Mouse (Mus musculus) myocyte (in vitro differentiated cells): ENCODE results near the gene Rnf214. TPM values are rescaled to one million over a fixed set of nuclear protein-coding genes. Genes with fewer than 3 reads are reported as not detected.

Source experiments
- H3K27me3 ChIP-seq: one replicate; pipeline ENCODE4 v1.6.1; 2011; ENCODE audit not compliant: control insufficient read depth, insufficient read depth, insufficient read length
- H3K36me3 ChIP-seq: one replicate; pipeline ENCODE4 v1.6.1; 2011; ENCODE audit not compliant: control insufficient read depth, insufficient read depth
- H3K4me2 ChIP-seq: one replicate; pipeline ENCODE4 v1.6.1; 2011; ENCODE audit warnings: low read depth, control low read depth
- H3K4me3 ChIP-seq: one replicate; pipeline ENCODE4 v1.5.1; 2011; ENCODE audit warnings: mild to moderate bottlenecking, control low read depth, moderate library complexity
- H3K79me2 ChIP-seq: one replicate; pipeline ENCODE4 v1.6.1; 2011; ENCODE audit not compliant: control insufficient read depth, insufficient read depth
- H3ac ChIP-seq: one replicate; pipeline ENCODE4 v1.6.1; 2011; ENCODE audit not compliant: control insufficient read depth, insufficient read length
- CEBPB ChIP-seq: IDR thresholded peaks from 2 replicates; pipeline ENCODE4 v1.6.1; 2011; ENCODE audit warnings: mild to moderate bottlenecking, moderate library complexity; ENCODE audit not compliant: poor library complexity, insufficient read depth, severe bottlenecking
- E2F4 ChIP-seq: IDR thresholded peaks from one replicate; pipeline ENCODE4 v1.6.1; 2011; ENCODE audit warnings: mild to moderate bottlenecking, control low read depth, moderate library complexity; ENCODE audit not compliant: insufficient read depth
- MAX ChIP-seq: IDR thresholded peaks from one replicate; pipeline ENCODE4 v1.6.1; 2011; ENCODE audit warnings: low read depth, mild to moderate bottlenecking, control low read depth
- MYOD1 ChIP-seq, 3 experiments: IDR thresholded peaks; one replicate each; pipeline ENCODE4 v1.6.1; 2011; ENCODE audit warnings: control low read depth in 2 of 3, low read depth in 2 of 3, mild to moderate bottlenecking in 2 of 3, moderate library complexity in 1 of 3; ENCODE audit not compliant: insufficient read length in 2 of 3, control insufficient read depth in 1 of 3
- MYOG ChIP-seq, 3 experiments: IDR thresholded peaks; one replicate each; pipeline ENCODE4 v1.6.1; 2011; ENCODE audit warnings: control low read depth in 2 of 3, low read depth in 2 of 3, mild to moderate bottlenecking in 2 of 3; ENCODE audit not compliant: insufficient read length in 2 of 3, control insufficient read depth in 1 of 3, insufficient read depth in 1 of 3
- POLR2A ChIP-seq: IDR thresholded peaks from one replicate; pipeline ENCODE4 v1.6.1; 2011; ENCODE audit warnings: low read depth, mild to moderate bottlenecking, control low read depth, moderate library complexity; ENCODE audit not compliant: insufficient read length
- POLR2AphosphoS2 ChIP-seq: IDR thresholded peaks from one replicate; pipeline ENCODE4 v1.6.1; 2011; ENCODE audit warnings: low read depth, control low read depth; ENCODE audit not compliant: insufficient read length
- REST ChIP-seq: IDR thresholded peaks from one replicate; pipeline ENCODE4 v1.6.1; 2011; ENCODE audit warnings: mild to moderate bottlenecking, control low read depth, moderate library complexity; ENCODE audit not compliant: insufficient read depth, insufficient read length
- SRF ChIP-seq: IDR thresholded peaks from one replicate; pipeline ENCODE4 v1.6.1; 2011; ENCODE audit warnings: low read depth; ENCODE audit not compliant: control insufficient read depth, insufficient read length
- TCF12 ChIP-seq: IDR thresholded peaks from one replicate; pipeline ENCODE4 v1.6.1; 2011; ENCODE audit warnings: mild to moderate bottlenecking, control low read depth; ENCODE audit not compliant: poor library complexity, insufficient read depth, severe bottlenecking
- TCF3 ChIP-seq: IDR thresholded peaks from one replicate; pipeline ENCODE4 v1.6.1; 2011; ENCODE audit warnings: low read depth, control low read depth; ENCODE audit not compliant: insufficient read length
- USF1 ChIP-seq: IDR thresholded peaks from one replicate; pipeline ENCODE4 v1.6.1; 2011; ENCODE audit warnings: low read depth, mild to moderate bottlenecking, control low read depth, moderate library complexity
- polyA plus RNA-seq: library from polyadenylated mRNA; unstranded; fragments of >200 nt; fragmentation: generic; extraction: Trizol; gene quantifications from one replicate; pipeline ENCODE4 v1.2.1, GENCODE M21; 2012; ENCODE audit warnings: missing spikeins

The Rnf214 gene
- polyA plus RNA-seq, 1 experiment: 14.6 TPM

DNA sequence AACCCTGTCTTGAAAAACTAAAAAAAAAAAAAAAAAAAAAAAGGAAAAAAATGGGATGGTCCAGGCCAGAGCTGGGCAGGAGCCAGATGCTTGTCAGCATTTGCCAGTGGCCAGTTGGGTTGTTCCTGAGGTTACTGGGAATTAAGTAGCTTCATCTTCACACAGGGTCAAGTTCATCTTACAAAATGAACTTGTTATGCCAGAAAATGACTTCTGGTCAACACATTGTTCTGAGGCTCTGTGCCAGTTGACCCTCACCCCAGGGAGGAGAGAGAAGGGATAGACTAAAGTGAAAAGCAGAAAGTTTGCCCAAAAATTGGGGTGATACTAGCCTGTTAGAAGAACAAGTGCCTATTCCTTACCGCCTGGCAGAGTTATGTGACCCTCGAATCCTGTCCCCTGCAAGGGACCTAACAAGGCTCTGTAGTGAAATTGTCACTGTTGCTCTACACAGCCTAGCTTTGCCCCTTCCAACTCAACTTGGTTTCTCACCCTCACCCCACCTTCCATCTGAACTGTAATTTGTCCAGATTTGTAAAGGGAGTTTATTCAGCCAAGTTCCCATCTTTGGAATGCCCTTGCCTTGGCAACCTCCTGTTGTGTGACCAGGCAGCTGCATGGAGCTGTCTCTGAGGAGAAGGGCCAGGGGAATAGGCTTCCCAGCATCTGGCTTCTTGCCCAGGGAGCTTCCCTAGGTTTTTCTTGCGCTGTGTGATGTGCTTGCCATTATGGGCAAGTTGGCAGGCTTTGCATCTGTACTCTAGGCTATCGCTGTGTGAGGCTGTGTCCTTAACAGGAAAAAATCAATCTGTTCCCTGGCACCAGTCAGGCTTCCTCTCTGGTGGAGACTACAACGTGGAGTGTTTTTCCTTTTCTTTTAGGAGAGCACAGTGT is 10.6 kb upstream of the Rnf214 start:
- Histone ChIP-seq H3ac (no peak overlapping the region), H3K4me2 (no peak overlapping the region), H3K36me3 (peaks cover 14% of the 10 kb centered on the region), H3K79me2 (no peaks in the 10 kb centered on the region), H3K4me3 (no peak overlapping the region), H3K27me3 (no peaks in the 10 kb centered on the region)
- no peak for TF ChIP-seq USF1
- TF ChIP-seq POLR2AphosphoS2: no peak
- no peak for TF ChIP-seq TCF3
- TF ChIP-seq E2F4: no peak
- TF ChIP-seq MAX: no peak
- TF ChIP-seq REST: no peak
- TF ChIP-seq TCF12: no peak
- no peak for TF ChIP-seq POLR2A
- no peak for TF ChIP-seq SRF
- no peak for TF ChIP-seq MYOG (IDR thresholded peaks at IDR 0.05; ENCODE audit: control insufficient read depth in 1 of 3, insufficient read depth in 1 of 3, insufficient read length in 2 of 3, low read depth in 2 of 3)
- TF ChIP-seq CEBPB: no peak
- no peak for TF ChIP-seq MYOD1 (IDR thresholded peaks at IDR 0.05; ENCODE audit: control insufficient read depth in 1 of 3, insufficient read length in 2 of 3, low read depth in 2 of 3)

DNA sequence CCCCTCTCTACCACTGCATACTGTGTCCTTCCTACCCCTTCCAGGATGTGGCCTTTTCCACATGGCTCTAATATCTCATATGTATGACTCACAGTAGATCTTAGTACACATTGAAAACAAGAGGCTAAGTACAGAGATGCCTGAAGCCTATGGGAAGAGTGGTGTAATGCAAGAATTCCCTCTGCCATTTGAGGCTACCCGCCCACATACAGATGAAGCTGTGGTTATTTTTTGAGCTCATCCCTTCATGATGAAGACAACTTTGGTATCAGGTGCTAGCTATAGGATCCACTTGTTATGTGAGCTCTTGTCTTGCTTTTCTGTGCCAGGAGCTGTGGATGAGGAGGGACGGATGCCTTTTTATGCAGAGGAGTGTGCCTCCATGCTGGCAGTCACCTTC is 8.9 kb upstream of the Rnf214 start:
- H3K36me3 ChIP-seq: peaks cover 27% of the 10 kb centered on the region
- TF ChIP-seq TCF12: no peak
- no peak for TF ChIP-seq USF1
- H3K4me2 ChIP-seq: no peak overlapping the region
- H3K4me3 ChIP-seq: no peak overlapping the region
- no peaks in the 10 kb centered on the region for H3K79me2 ChIP-seq
- no peaks in the 10 kb centered on the region for H3K27me3 ChIP-seq
- no peak overlapping the region for H3ac ChIP-seq

DNA sequence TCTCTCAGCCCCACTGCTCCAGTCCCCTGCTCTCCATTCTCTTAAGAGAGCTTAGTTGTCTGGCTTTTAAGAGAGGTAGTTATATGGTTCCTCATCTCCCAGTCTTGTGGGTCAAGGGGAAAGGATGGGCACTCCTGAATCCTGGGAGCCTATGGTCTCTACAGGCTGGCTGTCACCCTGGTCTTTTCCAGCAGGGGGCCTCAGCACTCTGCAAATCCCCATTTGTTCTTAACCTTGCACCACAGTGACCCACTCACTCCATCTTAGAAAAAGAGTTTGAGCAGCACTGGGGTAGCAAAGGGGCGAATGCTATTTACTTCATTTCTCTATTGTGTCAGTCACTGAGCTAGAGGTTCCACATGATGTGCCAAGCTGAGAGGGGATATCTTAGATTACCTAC is 5.0 kb upstream of the Rnf214 start:
- peaks cover 19% of the 10 kb centered on the region for H3K36me3 ChIP-seq
- no peak overlapping the region for H3K4me2 ChIP-seq
- peaks cover 19% of the 10 kb centered on the region for H3K79me2 ChIP-seq
- no peak overlapping the region for H3K4me3 ChIP-seq
- H3ac ChIP-seq: no peak overlapping the region
- H3K27me3 ChIP-seq: no peaks in the 10 kb centered on the region
- TF ChIP-seq POLR2AphosphoS2: no peak
- TF ChIP-seq MYOG (IDR thresholded peaks at IDR 0.05; ENCODE audit: control insufficient read depth in 1 of 3, insufficient read depth in 1 of 3, insufficient read length in 2 of 3, low read depth in 2 of 3): no peak
- no peak for TF ChIP-seq REST
- no peak for TF ChIP-seq SRF
- no peak for TF ChIP-seq TCF3
- no peak for TF ChIP-seq POLR2A
- TF ChIP-seq TCF12: no peak
- TF ChIP-seq MYOD1 (IDR thresholded peaks at IDR 0.05; ENCODE audit: control insufficient read depth in 1 of 3, insufficient read length in 2 of 3, low read depth in 2 of 3): no peak
- TF ChIP-seq CEBPB: no peak
- TF ChIP-seq USF1: no peak
- no peak for TF ChIP-seq E2F4
- TF ChIP-seq MAX: no peak

DNA sequence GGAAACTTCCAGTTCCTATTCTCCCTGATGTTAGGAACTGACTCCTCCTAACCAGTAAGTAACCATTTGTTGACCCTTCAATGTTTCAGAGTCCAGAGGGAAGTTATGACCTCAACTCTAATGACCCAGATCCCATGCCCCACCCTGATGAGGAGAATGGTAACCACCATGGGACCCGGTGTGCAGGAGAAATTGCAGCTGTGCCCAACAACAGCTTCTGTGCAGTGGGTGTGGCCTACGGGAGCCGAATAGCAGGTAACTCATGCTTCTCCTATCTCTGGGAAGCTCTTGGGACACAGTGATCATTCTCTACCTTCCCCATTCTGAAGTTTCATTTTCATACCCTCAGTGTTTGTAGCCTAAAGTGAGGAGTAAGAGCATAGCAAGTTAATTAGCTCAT is 4.3 kb upstream of the Rnf214 start:
- Histone ChIP-seq H3K4me3 (no peak overlapping the region), H3K36me3 (peaks cover 19% of the 10 kb centered on the region), H3ac (no peak overlapping the region), H3K4me2 (no peak overlapping the region), H3K27me3 (no peaks in the 10 kb centered on the region), H3K79me2 (peaks cover 19% of the 10 kb centered on the region)
- no peak for TF ChIP-seq USF1
- no peak for TF ChIP-seq TCF12
- TF ChIP-seq TCF3: no peak
- TF ChIP-seq POLR2A: no peak
- no peak for TF ChIP-seq MYOG (IDR thresholded peaks at IDR 0.05; ENCODE audit: control insufficient read depth in 1 of 3, insufficient read depth in 1 of 3, insufficient read length in 2 of 3, low read depth in 2 of 3)
- TF ChIP-seq MAX: no peak
- TF ChIP-seq E2F4: no peak
- TF ChIP-seq CEBPB: no peak
- no peak for TF ChIP-seq SRF

DNA sequence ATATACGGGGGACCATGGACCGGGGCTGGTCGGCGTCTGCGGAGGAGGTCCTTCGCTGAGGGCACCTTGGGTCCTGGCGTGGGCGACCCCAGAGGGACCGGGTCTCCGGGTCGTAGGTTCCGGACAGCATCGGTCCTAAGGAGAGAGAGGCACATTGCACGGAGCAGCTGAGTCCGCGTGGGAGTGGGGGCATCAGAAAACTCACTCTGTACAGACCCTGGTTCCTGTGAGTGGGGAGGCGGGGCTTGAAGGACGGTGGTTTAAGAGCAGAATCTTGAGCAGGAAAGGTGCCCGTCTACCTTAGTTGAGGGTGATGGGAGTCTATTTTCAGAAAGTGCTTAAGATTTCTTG is 342 bp upstream of the Rnf214 start:
- Histone ChIP-seq H3K79me2 (peaks cover 25% of the 10 kb centered on the region), H3K27me3 (no peaks in the 10 kb centered on the region), H3K4me2 (peak overlapping the region; percentile 78), H3K4me3 (peak overlapping the region; percentile 94), H3K36me3 (peaks cover 13% of the 10 kb centered on the region), H3ac (peak overlapping the region; percentile 98)
- TF ChIP-seq SRF: no peak
- no peak for TF ChIP-seq POLR2A
- TF ChIP-seq USF1: no peak
- no peak for TF ChIP-seq REST
